Mouse (Mus musculus): ENCODE results near the gene 4930415O20Rik.

DNA sequence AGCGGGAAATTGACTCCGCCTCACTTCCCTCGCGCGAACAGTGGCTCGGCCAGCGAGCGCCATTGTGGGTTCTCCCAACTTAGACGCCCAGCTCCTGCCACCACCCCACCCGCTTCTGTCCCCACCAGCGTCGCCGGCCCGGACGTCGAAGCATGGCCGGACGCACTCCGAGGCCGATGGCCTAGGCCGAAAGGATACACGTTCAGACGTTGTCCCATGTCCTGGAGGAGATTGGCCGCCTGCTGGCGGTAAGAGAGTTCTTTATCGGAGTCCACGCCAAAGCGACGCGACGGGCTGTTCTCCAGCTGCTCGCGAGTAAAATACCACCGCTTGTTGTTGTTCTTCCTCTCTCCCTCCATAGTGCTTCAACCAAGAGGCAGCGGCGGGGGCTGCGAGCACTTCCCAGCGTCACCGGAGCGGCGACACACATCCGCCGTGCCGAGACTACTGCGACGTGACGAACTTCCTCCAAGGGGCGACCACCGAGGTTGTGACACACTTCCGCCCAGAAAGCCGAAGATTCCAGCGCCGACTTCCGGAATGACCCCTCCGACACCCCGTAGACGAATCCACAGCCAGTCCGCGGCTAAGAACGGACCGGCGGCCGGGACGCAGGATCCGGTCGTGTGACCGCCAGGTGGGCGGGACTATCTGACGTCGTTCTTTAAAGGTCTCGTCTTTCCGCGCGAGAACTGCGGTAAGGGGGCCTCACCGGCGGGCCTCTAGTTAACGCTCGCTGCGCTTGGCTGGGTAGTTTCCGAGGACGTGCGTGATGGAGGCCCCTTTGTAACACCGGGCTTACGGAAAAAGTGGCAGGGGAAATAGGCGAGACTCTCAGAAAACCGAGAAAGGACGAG, 3.3 kb upstream of the 4930415O20Rik start:
- TF ChIP-seq POLR2A (IDR thresholded peaks at IDR 0.05; ENCODE audit: low read depth, low read length) (peak; percentile 91), CTCF (IDR thresholded peaks at IDR 0.05; ENCODE audit: extremely low read depth, insufficient read length, insufficient replicate concordance, low read depth, low read length) (peak; percentile 44; the same call in 1 of the 2 replicates)

Measured in small intestine, adult 2 months (tissue).